In the genomic region with DNA sequence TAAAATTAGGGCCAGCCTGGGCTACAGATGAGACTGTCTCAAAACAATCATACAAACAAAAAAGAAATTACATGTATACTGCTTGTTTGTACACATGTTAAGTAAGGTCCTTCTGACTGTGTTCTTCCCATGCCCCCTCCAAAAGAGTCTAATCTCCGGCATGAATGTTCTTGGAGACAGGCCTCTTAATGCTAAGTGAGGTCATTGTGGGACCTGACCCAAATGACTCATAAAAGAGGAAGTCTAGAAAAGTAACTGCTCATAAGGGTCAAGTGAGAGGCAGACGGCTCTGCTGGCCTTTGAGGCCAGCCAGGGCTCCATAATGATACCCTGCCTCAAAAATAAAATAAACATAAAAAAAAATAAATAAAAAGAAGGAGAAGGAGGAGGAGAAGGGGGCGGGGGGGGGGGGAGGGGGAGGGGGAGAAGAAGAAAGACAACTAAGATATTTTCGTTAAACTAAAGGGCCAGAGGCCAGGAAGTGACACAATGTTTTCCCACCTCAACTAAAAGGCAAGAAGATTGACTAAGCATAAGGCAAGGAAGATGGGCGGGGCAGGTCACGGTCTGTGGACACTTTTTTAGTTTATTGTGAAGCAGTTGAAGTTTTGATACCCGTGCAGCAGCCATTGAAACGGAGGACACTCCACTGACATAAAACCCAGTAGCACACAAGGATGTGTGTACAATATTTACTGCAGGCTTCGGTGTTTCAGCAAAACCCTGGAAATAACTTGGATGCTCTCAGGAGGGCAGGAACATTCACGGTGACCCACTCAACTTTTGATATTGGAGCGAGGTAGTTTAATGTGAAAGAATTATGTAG, we compare ENCODE assay signal across 1 mouse cellular context.
TF ChIP-seq lines count a peak whose summit lies in the region.

No protein-coding gene starts in this region.

TF ChIP-seq in CH12.LX, 34 proteins besides CTCF, POLR2A, EP300 and RAD21 (continued from another document):
- TF ChIP-seq MYC (IDR thresholded peaks at IDR 0.05; ENCODE audit: low read depth, low read length): 0 out of 2 replicates have a peak, but pooled peaks have one; percentile 15
- no peak; the same call in 1 of the 2 replicates for TF ChIP-seq HCFC1 (IDR thresholded peaks at IDR 0.05; ENCODE audit: low read depth, low read length)
- TF ChIP-seq USF2 (conservative IDR thresholded peaks at IDR 0.05; ENCODE audit: low read depth, low read length): no peak
- TF ChIP-seq E2F4 (IDR thresholded peaks at IDR 0.05; ENCODE audit: insufficient replicate concordance, low read depth, low read length): no peak
- no peak for TF ChIP-seq CHD2 (IDR thresholded peaks at IDR 0.05; ENCODE audit: low read length)
- peak; percentile 93 for TF ChIP-seq IRF4 (IDR thresholded peaks at IDR 0.05; ENCODE audit: low read depth, low read length)
- TF ChIP-seq NELFE (IDR thresholded peaks at IDR 0.05; ENCODE audit: low read depth, low read length): 0 out of 2 replicates have a peak, but pooled peaks have one; percentile 14
- peak; percentile 61 for TF ChIP-seq BHLHE40 (IDR thresholded peaks at IDR 0.05; ENCODE audit: low read depth, low read length)
- TF ChIP-seq POLR2AphosphoS2 (IDR thresholded peaks at IDR 0.05; ENCODE audit: low read depth, low read length): no peak
- no peak for TF ChIP-seq GABPA (IDR thresholded peaks at IDR 0.05; ENCODE audit: insufficient replicate concordance, low read depth, low read length)
- TF ChIP-seq MEF2A (IDR thresholded peaks at IDR 0.05; ENCODE audit: borderline replicate concordance, low read depth, low read length): peak; percentile 47; the same call in 1 of the 2 replicates
- TF ChIP-seq RCOR1 (conservative IDR thresholded peaks at IDR 0.05; ENCODE audit: low read depth, low read length): peak; percentile 80
- TF ChIP-seq ETS1 (conservative IDR thresholded peaks at IDR 0.05; ENCODE audit: low read depth, low read length): peak; percentile 76; the same call in 1 of the 2 replicates
- no peak for TF ChIP-seq MAFK (IDR thresholded peaks at IDR 0.05; ENCODE audit: insufficient replicate concordance, low read length)
- no peak for TF ChIP-seq UBTF (IDR thresholded peaks at IDR 0.05; ENCODE audit: low read depth, low read length)
- peak; percentile 94 for TF ChIP-seq JUN (IDR thresholded peaks at IDR 0.05; ENCODE audit: insufficient read depth, low read depth, low read length)
- TF ChIP-seq SIN3A (IDR thresholded peaks at IDR 0.05; ENCODE audit: low read length): peak; percentile 72
- peak; percentile 93 for TF ChIP-seq JUND (conservative IDR thresholded peaks at IDR 0.05; ENCODE audit: low read depth, low read length)
- no peak for TF ChIP-seq PAX5 (IDR thresholded peaks at IDR 0.05; ENCODE audit: low read length)
- no peak for TF ChIP-seq CHD1 (IDR thresholded peaks at IDR 0.05; ENCODE audit: low read depth, low read length)
- TF ChIP-seq ZC3H11A (IDR thresholded peaks at IDR 0.05; ENCODE audit: low read depth, low read length): no peak
- TF ChIP-seq MAZ (IDR thresholded peaks at IDR 0.05; ENCODE audit: low read depth, low read length): peak; percentile 43; the same call in 1 of the 2 replicates
- no peak for TF ChIP-seq KAT2A (IDR thresholded peaks at IDR 0.05; ENCODE audit: insufficient replicate concordance, low read length)
- no peak for TF ChIP-seq ELF1 (IDR thresholded peaks at IDR 0.05; ENCODE audit: low read depth, low read length)
- TF ChIP-seq TCF12 (IDR thresholded peaks at IDR 0.05; ENCODE audit: low read depth, low read length): no peak
- no peak for TF ChIP-seq ZMIZ1 (IDR thresholded peaks at IDR 0.05; ENCODE audit: low read depth, low read length)
- peak; percentile 46; the same call in 1 of the 2 replicates for TF ChIP-seq TBP (conservative IDR thresholded peaks at IDR 0.05; ENCODE audit: low read depth, low read length)
- TF ChIP-seq USF1 (IDR thresholded peaks at IDR 0.05; ENCODE audit: low read depth, low read length): no peak
TF ChIP-seq in CH12.LX: peak in this region for 13.
